Mouse (Mus musculus) testis, adult 2 months (tissue): Measurements from ENCODE around the gene Cdiptos. TPM values are rescaled to one million over a fixed set of nuclear protein-coding genes. Genes with fewer than 3 reads are reported as not detected.
A peak's percentile ranks its signal among the peaks of the same experiment; 100 is the strongest.

Experiments
- H3K27ac ChIP-seq: fragments of 200-500 bp; 2 replicates; pipeline ENCODE4 v1.5.1; 2012; ENCODE audit warnings: low read depth, low read length; ENCODE audit not compliant: control insufficient read depth, insufficient read depth
- H3K27me3 ChIP-seq: fragments of 200-500 bp; 2 replicates; pipeline ENCODE4 v1.6.1; 2012; ENCODE audit warnings: mild to moderate bottlenecking, low read length, moderate library complexity; ENCODE audit not compliant: control insufficient read depth, insufficient read depth
- H3K36me3 ChIP-seq: fragments of 200-500 bp; 2 replicates; pipeline ENCODE4 v1.6.1; 2012; ENCODE audit warnings: mild to moderate bottlenecking, low read length; ENCODE audit not compliant: control insufficient read depth, insufficient read depth
- H3K4me1 ChIP-seq: fragments of 200-500 bp; 2 replicates; pipeline ENCODE4 v1.6.1; 2012; ENCODE audit warnings: low read length; ENCODE audit not compliant: control insufficient read depth, insufficient read depth
- H3K4me3 ChIP-seq: fragments of 200-500 bp; 2 replicates; pipeline ENCODE4 v1.5.1; 2012; ENCODE audit warnings: low read depth, mild to moderate bottlenecking, low read length, moderate library complexity, mixed read lengths; ENCODE audit not compliant: control insufficient read depth
- CTCF ChIP-seq: fragments of 200-500 bp; IDR thresholded peaks from 2 replicates; pipeline ENCODE4 v1.5.1; 2012; ENCODE audit warnings: low read depth, mild to moderate bottlenecking, inconsistent platforms, low read length, moderate library complexity; ENCODE audit not compliant: control insufficient read depth, insufficient read depth, insufficient replicate concordance
- POLR2A ChIP-seq: fragments of 200-500 bp; IDR thresholded peaks from 2 replicates; pipeline ENCODE4 v1.6.1; 2012; ENCODE audit warnings: low read depth, mild to moderate bottlenecking, inconsistent platforms, low read length, moderate library complexity; ENCODE audit not compliant: control insufficient read depth
- polyA plus RNA-seq: library from polyadenylated mRNA; depleted of rRNA; stranded (reverse); fragments of >200 nt; gene quantifications from 2 replicates; pipeline ENCODE4 v1.2.3, GENCODE M21; 2012; rRNA removed

The Cdiptos gene
- polyA plus RNA-seq, 1 experiment, result 822 TPM

DNA sequence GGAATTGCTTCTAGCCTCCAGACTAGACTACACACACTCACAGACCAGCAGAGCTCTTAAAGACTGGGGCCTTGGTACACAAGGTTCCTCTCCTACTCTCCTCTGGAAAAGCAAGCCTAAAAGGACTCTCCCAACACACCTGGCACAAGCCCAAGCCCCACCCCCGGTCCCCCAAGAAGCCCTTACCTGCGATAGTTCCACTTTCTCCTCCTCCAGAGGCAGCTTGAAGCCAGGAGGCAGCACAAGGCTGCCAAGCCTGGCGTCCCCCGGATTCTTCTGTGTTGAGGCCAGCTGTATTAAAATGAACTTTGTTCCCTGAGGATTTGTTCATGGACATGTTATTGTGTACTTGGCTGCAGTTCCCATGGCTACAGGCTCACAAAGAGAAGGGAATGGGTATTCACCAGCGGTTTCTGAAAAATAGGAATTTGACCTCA, 53.3 kb downstream of the Cdiptos start, which contains the start of gene Tmem219:
TSS of gene Tmem219 (minus strand) at position 294 of the 437 bp plus-strand sequence.
- peak within 1 kb of the TSS; percentile 67 for H3K27ac ChIP-seq
- no peak within 1 kb of the TSS for H3K4me3 ChIP-seq
- no peaks in the 10 kb centered on the region for H3K27me3 ChIP-seq
- H3K36me3 ChIP-seq, result no peaks in the 10 kb centered on the region; the same call in 1 of the 2 replicates
- TF ChIP-seq CTCF (no peak), POLR2A (no peak)
- no peaks in the 10 kb centered on the region; the same call in none of the 2 replicates for H3K4me1 ChIP-seq

Other genes with a start within 250 kb of the Cdiptos start
- 337 and 349 TPM in 2 replicates for gene Mapk3, start 216.5 kb downstream of the Cdiptos start, polyA plus RNA-seq
- 3.5 and 3.9 TPM in 2 replicates for gene Gdpd3, start 209.8 kb downstream of the Cdiptos start, polyA plus RNA-seq
- gene Ypel3, start 199.1 kb downstream of the Cdiptos start, polyA plus RNA-seq, result 74.3 and 92.1 TPM in 2 replicates
- gene Tbx6, start 194.6 kb downstream of the Cdiptos start, polyA plus RNA-seq, result 1.1 and 1.2 TPM in 2 replicates
- gene Ppp4c, start 183.6 kb downstream of the Cdiptos start, polyA plus RNA-seq, result 252 and 262 TPM in 2 replicates
- 7.9 and 9.8 TPM in 2 replicates for gene Fam57b, start 178.4 kb downstream of the Cdiptos start, polyA plus RNA-seq
- gene 4930451I11Rik, start 144.5 kb downstream of the Cdiptos start, polyA plus RNA-seq, result 103 and 114 TPM in 2 replicates
- 1.9 and 2.2 TPM in 2 replicates for gene Doc2a, start 128.7 kb downstream of the Cdiptos start, polyA plus RNA-seq
- 76.6 and 77.1 TPM in 2 replicates for gene Hirip3, start 114.1 kb downstream of the Cdiptos start, polyA plus RNA-seq
- 74.1 and 80.9 TPM in 2 replicates for gene Ino80e, start 113.7 kb downstream of the Cdiptos start, polyA plus RNA-seq
- 43.5 and 49.4 TPM in 2 replicates for gene Taok2, start 91.4 kb downstream of the Cdiptos start, polyA plus RNA-seq
- 70.3 and 73.6 TPM in 2 replicates for gene Tmem219, start 53.2 kb downstream of the Cdiptos start, polyA plus RNA-seq
- gene Kctd13, start 47.2 kb downstream of the Cdiptos start, polyA plus RNA-seq, result 80.0 and 85.5 TPM in 2 replicates
- gene Asphd1, start 26.5 kb downstream of the Cdiptos start, polyA plus RNA-seq, result 1.4 TPM in 2 replicates
- gene Sez6l2, start 25.5 kb downstream of the Cdiptos start, polyA plus RNA-seq, result 9.9 and 10.7 TPM in 2 replicates
- 83.3 and 84.9 TPM in 2 replicates for gene Cdipt, start 184 bp downstream of the Cdiptos start, polyA plus RNA-seq
- gene Mvp, start 38.5 kb upstream of the Cdiptos start, polyA plus RNA-seq, result 3.0 and 4.0 TPM in 2 replicates
- 0.90 and 1.2 TPM in 2 replicates for gene Pagr1b, start 40.4 kb upstream of the Cdiptos start, polyA plus RNA-seq
- gene Pagr1a, start 41.3 kb upstream of the Cdiptos start, polyA plus RNA-seq, result 1.3 and 2.0 TPM in 2 replicates
- 13.5 and 16.2 TPM in 2 replicates for gene Gm42742, start 45.0 kb upstream of the Cdiptos start, polyA plus RNA-seq
- gene Prrt2, start 45.1 kb upstream of the Cdiptos start, polyA plus RNA-seq, result 2.7 and 3.4 TPM in 2 replicates
- 59.1 and 59.6 TPM in 2 replicates for gene Maz, start 50.9 kb upstream of the Cdiptos start, polyA plus RNA-seq
- gene Kif22, start 66.4 kb upstream of the Cdiptos start, polyA plus RNA-seq, result 10.2 and 11.2 TPM in 2 replicates
- 0.76 and 0.93 TPM in 2 replicates for gene Zg16, start 111.2 kb upstream of the Cdiptos start, polyA plus RNA-seq
- 4.6 and 4.9 TPM in 2 replicates for gene AI467606, start 115.3 kb upstream of the Cdiptos start, polyA plus RNA-seq
- gene Qprt, start 146.1 kb upstream of the Cdiptos start, polyA plus RNA-seq, result 0.05 and 0.22 TPM in 2 replicates
- 0.09 and 0.10 TPM in 2 replicates for gene Spn, start 161.7 kb upstream of the Cdiptos start, polyA plus RNA-seq
- 19.6 and 27.8 TPM in 2 replicates for gene Cd2bp2, start 220.0 kb upstream of the Cdiptos start, polyA plus RNA-seq
- gene Tbc1d10b, start 232.4 kb upstream of the Cdiptos start, polyA plus RNA-seq, result 5.1 and 6.3 TPM in 2 replicates
- 1.3 and 1.4 TPM in 2 replicates for gene Mylpf, start 232.8 kb upstream of the Cdiptos start, polyA plus RNA-seq